Mouse (Mus musculus) cerebellum, adult (tissue): ENCODE measurements around the gene Gm21943.
"Not testable (repeated sequence)": the region's sequence is repeated elsewhere in the genome, so short reads cannot be mapped to it uniquely, and the experiment has no call there.

Experiments used
- ATAC-seq: cut with Nextera tagmentation; 2 replicates; pipeline ENCODE4 v1.9.2; 2017; ENCODE audit warnings: mild to moderate bottlenecking, moderate library complexity, mixed read lengths; ENCODE audit not compliant: insufficient number of reproducible peaks, low FRiP score, low TSS enrichment

Gene Gm21943

GRCm38 (mm10) chrY:57533644-57534043 is at the start of gene Gm21943:
Gene Gm21943, minus strand, starts transcription at chrY:57533744.
- ATAC-seq = not testable (repeated sequence)
